Mouse (Mus musculus) left cerebral cortex, adult 9 months (tissue): ENCODE results near the gene Itpkc.
A peak's percentile ranks its signal among the peaks of the same experiment; 100 is the strongest.

Experiments used
- DNase-seq, 2 experiments: peaks; one replicate each; pipeline ENCODE4 v3.0.0; 2022; ENCODE audit warnings: low spot score in 2 of 2

Itpkc gene

GRCm38 (mm10) chr7:27192434-27192833, 36.0 kb downstream of the Itpkc start:
- DNase-seq, result no peak

GRCm38 (mm10) chr7:27189271-27189931, 39.1 kb downstream of the Itpkc start:
- DNase-seq, result no peak

- DNase-seq, result no peak
Measured at GRCm38 (mm10) chr7:27185986-27186385, 42.5 kb downstream of the Itpkc start.

- no peak for DNase-seq
Measured at GRCm38 (mm10) chr7:27184964-27185363, 43.5 kb downstream of the Itpkc start.

- no peak for DNase-seq
Measured at GRCm38 (mm10) chr7:27182498-27182897, 46.0 kb downstream of the Itpkc start.

- DNase-seq, result no peak
Measured at GRCm38 (mm10) chr7:27180837-27181695, 47.4 kb downstream of the Itpkc start, which contains the start of the genes Gm21983 and Mia. Gene Gm21983, minus strand, starts transcription at chr7:27181086. Gene Mia, minus strand, starts transcription at chr7:27181157.

- no peak for DNase-seq
Measured at GRCm38 (mm10) chr7:27180036-27180435, 48.4 kb downstream of the Itpkc start.

- no peak for DNase-seq
Measured at GRCm38 (mm10) chr7:27179217-27179918, 49.1 kb downstream of the Itpkc start.

GRCm38 (mm10) chr7:27178324-27179216, 49.9 kb downstream of the Itpkc start, which contains the start of gene Rab4b:
Gene Rab4b, minus strand, starts transcription at chr7:27178896.
- DNase-seq, result peak; percentile 99 to 100

- DNase-seq, result no peak
Measured at GRCm38 (mm10) chr7:27177942-27178323, 50.5 kb downstream of the Itpkc start.

- no peak for DNase-seq
Measured at GRCm38 (mm10) chr7:27174896-27175295, 53.6 kb downstream of the Itpkc start.

- no peak for DNase-seq
Measured at GRCm38 (mm10) chr7:27174496-27174895, 54.0 kb downstream of the Itpkc start.

- no peak for DNase-seq
Measured at GRCm38 (mm10) chr7:27170981-27171380, 57.5 kb downstream of the Itpkc start.

GRCm38 (mm10) chr7:27168371-27168770, 60.1 kb downstream of the Itpkc start:
- DNase-seq, result no peak

GRCm38 (mm10) chr7:27167475-27168094, 60.9 kb downstream of the Itpkc start:
- DNase-seq, result no peak

- peak; percentile 88 to 95 for DNase-seq
Measured at GRCm38 (mm10) chr7:27166614-27167474, 61.6 kb downstream of the Itpkc start, which contains the start of gene Egln2. Gene Egln2, minus strand, starts transcription at chr7:27166802.

- DNase-seq, result peak in 1 of 2 experiments; percentile 64
Measured at GRCm38 (mm10) chr7:27166229-27166613, 62.2 kb downstream of the Itpkc start.

GRCm38 (mm10) chr7:27165696-27166095, 62.8 kb downstream of the Itpkc start:
- DNase-seq, result no peak

- DNase-seq, result peak in 1 of 2 experiments; percentile 37
Measured at GRCm38 (mm10) chr7:27165007-27165655, 63.3 kb downstream of the Itpkc start.
